Comparison of ENCODE assay signal across 8 mouse cellular contexts in genomic region chr7:111082822-111083732, GRCm38 (mm10). TPM values are rescaled to one million over a fixed set of nuclear protein-coding genes. Genes with fewer than 3 reads are reported as not detected.
A peak's percentile ranks its signal among the peaks of the same experiment; 100 is the strongest.
DNase-seq lines count a peak whose midpoint lies in the region; ATAC-seq and TF ChIP-seq lines count a peak whose summit lies in the region.

Gene Eif4g2, minus strand, starts transcription at chr7:111083030.

- peak within 1 kb of the TSS; percentile 67 for H3K4me2 ChIP-seq in forebrain, postnatal 0 days (ENCODE audit: low read depth)
- H3K4me2 ChIP-seq in lung, embryonic 15.5 days, result peak within 1 kb of the TSS; percentile 83

- peaks cover 44% of the 10 kb centered on the region for H3K79me2 ChIP-seq in MEL (ENCODE audit: control insufficient read depth, insufficient read depth, low read length, poor library complexity)

- no peaks in the 10 kb centered on the region for H3K9me3 ChIP-seq in MEL (replicated peaks; ENCODE audit: insufficient read depth, low read length)
- no peaks in the 10 kb centered on the region for H3K9me3 ChIP-seq in forebrain, postnatal 0 days (ENCODE audit: low read length)
- H3K9me3 ChIP-seq in lung, embryonic 15.5 days, result no peaks in the 10 kb centered on the region

- H3K4me3 ChIP-seq in MEL (ENCODE audit: control insufficient read depth in 1 of 2, insufficient read depth in 1 of 2, low read depth in 2 of 2, low read length in 2 of 2), result peak within 1 kb of the TSS; percentile 94 to 98
- H3K4me3 ChIP-seq in cerebellum, adult 2 months (replicated peaks; ENCODE audit: insufficient read depth, low read depth, low read length), result peak within 1 kb of the TSS; percentile 86
- peak within 1 kb of the TSS; percentile 66 for H3K4me3 ChIP-seq in forebrain, postnatal 0 days (ENCODE audit: low read depth, low read length)
- peak within 1 kb of the TSS; percentile 97 for H3K4me3 ChIP-seq in lung, embryonic 15.5 days

- TF ChIP-seq POLR2A in MEL (IDR thresholded peaks at IDR 0.05; ENCODE audit: control insufficient read depth in 1 of 2, insufficient read depth in 1 of 2, low read depth in 1 of 2, low read length in 2 of 2, poor library complexity in 1 of 2), result peak; percentile 94 to 99
- peak; percentile 92 for TF ChIP-seq POLR2A in cerebellum, adult 2 months (IDR thresholded peaks at IDR 0.05; ENCODE audit: borderline replicate concordance, insufficient read depth, low read length)

- peaks cover 29 to 37% of the 10 kb centered on the region in 2 experiments for H3K36me3 ChIP-seq in MEL (ENCODE audit: control insufficient read depth in 1 of 2, insufficient read depth in 2 of 2, low read length in 2 of 2)
- peaks cover 24% of the 10 kb centered on the region for H3K36me3 ChIP-seq in forebrain, postnatal 0 days (ENCODE audit: insufficient read depth)
- H3K36me3 ChIP-seq in lung, embryonic 15.5 days, result peaks cover 32% of the 10 kb centered on the region

- H3K4me1 ChIP-seq in MEL (ENCODE audit: control insufficient read depth in 1 of 2, insufficient read depth in 2 of 2, low read length in 2 of 2), result peaks cover 11 to 14% of the 10 kb centered on the region in 2 experiments; a peak in 3 of 4 replicates
- H3K4me1 ChIP-seq in cerebellum, adult 2 months (ENCODE audit: control insufficient read depth, insufficient read depth, low read length), result no peaks in the 10 kb centered on the region; the same call in 1 of the 2 replicates
- peaks cover 12% of the 10 kb centered on the region for H3K4me1 ChIP-seq in forebrain, postnatal 0 days (ENCODE audit: insufficient read depth)
- peaks cover 20% of the 10 kb centered on the region for H3K4me1 ChIP-seq in lung, embryonic 15.5 days

- no peak for TF ChIP-seq RAD21 in MEL (IDR thresholded peaks at IDR 0.05; ENCODE audit: low read depth, low read length)

- ATAC-seq in forebrain, postnatal 0 days, result peak; percentile 98
- peak; percentile 99 for ATAC-seq in lung, embryonic 15.5 days (ENCODE audit: borderline replicate concordance, extremely low read depth, low FRiP score, low TSS enrichment)

- H3K27ac ChIP-seq in MEL (ENCODE audit: control insufficient read depth, low read depth, low read length), result peak within 1 kb of the TSS; percentile 98
- H3K27ac ChIP-seq in cerebellum, adult 2 months (ENCODE audit: insufficient read depth, low read length), result peak within 1 kb of the TSS; percentile 96
- peak within 1 kb of the TSS; percentile 99 for H3K27ac ChIP-seq in forebrain, postnatal 0 days (ENCODE audit: low read depth, low read length)
- H3K27ac ChIP-seq in lung, embryonic 15.5 days, result peak within 1 kb of the TSS; percentile 99

- TF ChIP-seq EP300 in MEL (IDR thresholded peaks at IDR 0.05; ENCODE audit: low read depth in 1 of 2, low read length in 2 of 2), result no peak

- under 1% methylated on average over 70 of the region's 70 CpGs for WGBS in cerebellum, adult 2 months
- WGBS in forebrain, postnatal 0 days, result under 1% methylated on average over 70 of the region's 70 CpGs
- WGBS in lung, embryonic 15.5 days, result under 1% methylated on average over 70 of the region's 70 CpGs

- H3K9ac ChIP-seq in MEL (ENCODE audit: control insufficient read depth, low read depth, low read length, poor library complexity, severe bottlenecking), result peak within 1 kb of the TSS; percentile 100
- peak within 1 kb of the TSS; percentile 99 for H3K9ac ChIP-seq in forebrain, postnatal 0 days
- peak within 1 kb of the TSS; percentile 100 for H3K9ac ChIP-seq in lung, embryonic 15.5 days

- no peaks in the 10 kb centered on the region for H3K27me3 ChIP-seq in MEL (ENCODE audit: control insufficient read depth in 1 of 2, insufficient read depth in 2 of 2, low read length in 2 of 2)
- no peaks in the 10 kb centered on the region for H3K27me3 ChIP-seq in cerebellum, adult 2 months (ENCODE audit: control insufficient read depth, insufficient read depth, low read length)
- no peaks in the 10 kb centered on the region for H3K27me3 ChIP-seq in forebrain, postnatal 0 days (ENCODE audit: insufficient read depth, low read length)
- H3K27me3 ChIP-seq in lung, embryonic 15.5 days, result no peaks in the 10 kb centered on the region

- DNase-seq in MEL (ENCODE audit: low read depth, low spot score), result peak; percentile 99
- DNase-seq in cerebellum, adult 2 months, result peak; percentile 99
- peak; percentile 99 for DNase-seq in forebrain, postnatal 0 days
- DNase-seq in heart, postnatal 4 days, result peak; percentile 99
- DNase-seq in layer of hippocampus, adult 8-10 months (ENCODE audit: low spot score in 2 of 2), result peak; percentile 98 to 99
- DNase-seq in ovary, adult 18-20 months (ENCODE audit: low spot score), result peak; percentile 99
- DNase-seq in thymus, postnatal 0 days (ENCODE audit: low spot score), result peak; percentile 99

- TF ChIP-seq CTCF in MEL (IDR thresholded peaks at IDR 0.05 in 2 of 3, conservative IDR thresholded peaks at IDR 0.05 in 1 of 3; ENCODE audit: control insufficient read depth in 1 of 3, insufficient read depth in 1 of 3, low read depth in 2 of 3, low read length in 3 of 3, poor library complexity in 1 of 3, severe bottlenecking in 1 of 3), result no peak
- no peak for TF ChIP-seq CTCF in cerebellum, adult 2 months (IDR thresholded peaks at IDR 0.05; ENCODE audit: borderline replicate concordance, insufficient read depth, low read depth, low read length)
- no peak for TF ChIP-seq CTCF in forebrain, postnatal 0 days (IDR thresholded peaks at IDR 0.05; ENCODE audit: low read depth)

TF ChIP-seq in MEL, 35 proteins besides CTCF, POLR2A, EP300 and RAD21:
- TF ChIP-seq ETS1 (IDR thresholded peaks at IDR 0.05; ENCODE audit: low read depth, low read length) (no peak), TCF12 (IDR thresholded peaks at IDR 0.05; ENCODE audit: low read depth, low read length) (peak; percentile 75), MYB (IDR thresholded peaks at IDR 0.05; ENCODE audit: low read depth, low read length) (no peak), TBP (IDR thresholded peaks at IDR 0.05; ENCODE audit: low read depth, low read length) (peak; percentile 94), HCFC1 (IDR thresholded peaks at IDR 0.05; ENCODE audit: low read depth, low read length) (peak; percentile 74), ZMIZ1 (IDR thresholded peaks at IDR 0.05; ENCODE audit: low read depth, low read length) (peak; percentile 99), MAFK (IDR thresholded peaks at IDR 0.05; ENCODE audit: borderline replicate concordance, low read depth, low read length) (no peak), POLR2AphosphoS2 (IDR thresholded peaks at IDR 0.05; ENCODE audit: low read length) (peak; percentile 97), MXI1 (IDR thresholded peaks at IDR 0.05; ENCODE audit: low read depth, low read length) (peak; percentile 71; the same call in 1 of the 2 replicates), CHD2 (IDR thresholded peaks at IDR 0.05; ENCODE audit: low read length) (no peak), POLR2AphosphoS5 (IDR thresholded peaks at IDR 0.05; ENCODE audit: borderline replicate concordance, low read depth, low read length) (peak; percentile 85; the same call in 1 of the 2 replicates), UBTF (IDR thresholded peaks at IDR 0.05; ENCODE audit: borderline replicate concordance, insufficient read depth, low read depth, low read length) (peak; percentile 98), NELFE (IDR thresholded peaks at IDR 0.05; ENCODE audit: low read depth, low read length) (peak; percentile 98), SIN3A (IDR thresholded peaks at IDR 0.05; ENCODE audit: low read length) (peak; percentile 31), ELF1 (IDR thresholded peaks at IDR 0.05; ENCODE audit: low read depth, low read length) (no peak), KAT2A (conservative IDR thresholded peaks at IDR 0.05; ENCODE audit: low read depth, low read length) (no peak; the same call in 1 of the 2 replicates), NRF1 (IDR thresholded peaks at IDR 0.05; ENCODE audit: insufficient read depth, low read depth, low read length, poor library complexity, severe bottlenecking) (peak; percentile 61), GATA1 (IDR thresholded peaks at IDR 0.05; ENCODE audit: low read depth, low read length) (0 out of 2 replicates have a peak, but pooled peaks have one; percentile 4), CHD1 (IDR thresholded peaks at IDR 0.05; ENCODE audit: low read depth, low read length) (no peak; the same call in 1 of the 2 replicates)

RNA-seq across cellular contexts. Expression of gene Eif4g2, which starts in this region (rescaled TPM):
- 332 and 344 TPM in 2 replicates for total RNA-seq in MEL (2012; rRNA removed)
- polyA plus RNA-seq in MEL (2012; ENCODE audit: insufficient read depth in 1 of 2, insufficient read length in 2 of 2, low read depth in 1 of 2, low replicate concordance in 2 of 2, missing spikeins in 1 of 2), result 100 to 1,000 TPM; 935 to 958 TPM
- 282 and 290 TPM in 2 replicates for polyA plus RNA-seq in cerebellum, adult 2 months (2012; rRNA removed)
- 576 and 580 TPM in 2 replicates for total RNA-seq in forebrain, postnatal 0 days (2014; rRNA removed)
- polyA plus RNA-seq in forebrain, postnatal 0 days (2015; fragmentation: Nextera tagmentation; extraction: Ambion mirVana), result 912 and 916 TPM in 2 replicates
- 1,000 to 10,000 TPM in 1 of 2 experiments, 100 to 1,000 TPM in 1; 990 to 1,046 TPM for total RNA-seq in heart, postnatal 4 days (2021)
- 100 to 1,000 TPM; 572 to 597 (median 584) TPM for total RNA-seq in layer of hippocampus, adult 8-10 months (2022)
- 735 and 742 TPM in 2 replicates for polyA plus RNA-seq in lung, embryonic 15.5 days (2015; fragmentation: Nextera tagmentation; extraction: Ambion mirVana)
- polyA plus RNA-seq in thymus, postnatal 0 days (2015; fragmentation: Nextera tagmentation; extraction: Ambion mirVana), result 687 and 746 TPM in 2 replicates

Comparison
In these comparisons a context has a peak if more than half of its experiments do, and no peak if none do; other contexts are left out.
1. Peak in every context shown above with its lines: DNase-seq, ATAC-seq, H3K4me3 ChIP-seq and H3K27ac ChIP-seq.